Mouse (Mus musculus) limb, embryonic 14.5 days (tissue): Measurements from ENCODE around the gene Olfr209. TPM values are rescaled to one million over a fixed set of nuclear protein-coding genes. Genes with fewer than 3 reads are reported as not detected.
A peak's percentile ranks its signal among the peaks of the same experiment; 100 is the strongest.
"Not testable (repeated sequence)": the region's sequence is repeated elsewhere in the genome, so short reads cannot be mapped to it uniquely, and the experiment has no call there.

ENCODE experiments used
- ATAC-seq: fragments of 200-750 bp; cut with Nextera tagmentation; 2 replicates; pipeline ENCODE4 v1.8.0; 2017; ENCODE audit warnings: low read depth, moderate number of reproducible peaks, moderate TSS enrichment; ENCODE audit not compliant: low FRiP score
- DNase-seq: peaks from one replicate; pipeline ENCODE4 v3.0.0-alpha.2; 2015; ENCODE audit warnings: low spot score
- H3K27ac ChIP-seq: fragments of 300-500 bp; sonication (generic); replicated peaks from 2 replicates; pipeline ENCODE4 v1.5.1; 2014; ENCODE audit warnings: low read depth, mild to moderate bottlenecking, low read length, moderate library complexity, mixed read lengths
- H3K27me3 ChIP-seq: fragments of 300-500 bp; sonication (generic); 2 replicates; pipeline ENCODE4 v1.6.1; 2014; ENCODE audit warnings: low read length, mixed read lengths; ENCODE audit not compliant: control insufficient read depth, insufficient read depth
- H3K36me3 ChIP-seq: fragments of 300-500 bp; sonication (generic); 2 replicates; pipeline ENCODE4 v1.6.1; 2014; ENCODE audit warnings: mild to moderate bottlenecking, low read length, moderate library complexity, mixed read lengths; ENCODE audit not compliant: control insufficient read depth, insufficient read depth
- H3K4me1 ChIP-seq: fragments of 300-500 bp; sonication (generic); 2 replicates; pipeline ENCODE4 v1.6.1; 2014; ENCODE audit warnings: antibody characterized with exemption, low read length, mixed read lengths; ENCODE audit not compliant: control insufficient read depth, insufficient read depth
- H3K4me2 ChIP-seq: fragments of 300-500 bp; sonication (generic); replicated peaks from 2 replicates; pipeline ENCODE4 v1.6.1; 2014; ENCODE audit warnings: low read depth, mild to moderate bottlenecking, low read length, moderate library complexity; ENCODE audit not compliant: severe bottlenecking
- H3K4me3 ChIP-seq: fragments of 300-500 bp; sonication (generic); replicated peaks from 2 replicates; pipeline ENCODE4 v1.5.1; 2014; ENCODE audit warnings: low read length
- H3K9ac ChIP-seq: fragments of 300-500 bp; sonication (generic); 2 replicates; pipeline ENCODE4 v1.6.1; 2014; ENCODE audit warnings: mild to moderate bottlenecking, low read depth, low read length, moderate library complexity; ENCODE audit not compliant: severe bottlenecking
- H3K9me3 ChIP-seq: fragments of 300-500 bp; sonication (generic); 2 replicates; pipeline ENCODE4 v1.6.1; 2016; ENCODE audit warnings: low read length; ENCODE audit not compliant: control insufficient read depth
- POLR2A ChIP-seq: fragments of 200-500 bp; IDR thresholded peaks from 2 replicates; pipeline ENCODE4 v1.8.0; 2012; ENCODE audit warnings: inconsistent platforms, mild to moderate bottlenecking, moderate library complexity, borderline replicate concordance; ENCODE audit not compliant: insufficient read depth, insufficient read length; ENCODE audit errors: extremely low read depth
- WGBS: fragments of 180-500 bp; shearing (Covaris S2); extraction: QIAGEN DNeasy Blood & Tissue Kit; methylation state at CpG from one replicate; pipeline ENCODE4 v1.1.7; 2014; 5-methylcytosine and 5-hydroxymethylcytosine counted together
- polyA plus RNA-seq, 2 experiments: library from polyadenylated mRNA; depleted of rRNA in 1 of 2; stranded (reverse) in 1 of 2; unstranded in 1 of 2; fragments of >200 nt; fragmentation: Nextera tagmentation in 1 of 2; extraction: Ambion mirVana in 1 of 2; gene quantifications; 2 replicates each; pipeline versions ENCODE4 v1.2.1 to v1.2.3; 2012 to 2014

Olfr209 gene
- polyA plus RNA-seq, 2 experiments: not detected

GRCm38 (mm10) chr16:59403684-59404083, 39.9 kb upstream of the Olfr209 start:
- Histone ChIP-seq H3K9ac (no peak overlapping the region), H3K27me3 (no peaks in the 10 kb centered on the region), H3K9me3 (no peaks in the 10 kb centered on the region), H3K4me3 (no peak overlapping the region), H3K4me1 (no peaks in the 10 kb centered on the region), H3K36me3 (no peaks in the 10 kb centered on the region), H3K4me2 (no peak overlapping the region), H3K27ac (no peak overlapping the region)
- 16% methylated on average over 4 of the region's 4 CpGs for WGBS
- ATAC-seq (no peak), DNase-seq (peak; percentile 58)
- no peak for TF ChIP-seq POLR2A

GRCm38 (mm10) chr16:59401985-59402384, 38.2 kb upstream of the Olfr209 start:
- ATAC-seq: no peak
- Histone ChIP-seq H3K4me1 (no peaks in the 10 kb centered on the region), H3K4me3 (no peak overlapping the region), H3K9ac (no peak overlapping the region), H3K27me3 (no peaks in the 10 kb centered on the region), H3K4me2 (no peak overlapping the region), H3K27ac (no peak overlapping the region), H3K36me3 (no peaks in the 10 kb centered on the region), H3K9me3 (no peaks in the 10 kb centered on the region)
- TF ChIP-seq POLR2A: no peak
- 74% methylated on average over 4 of the region's 4 CpGs for WGBS
- DNase-seq: no peak

- no peak overlapping the region for H3K9ac ChIP-seq
- no peak overlapping the region for H3K4me2 ChIP-seq
- no peak overlapping the region for H3K4me3 ChIP-seq
- TF ChIP-seq POLR2A: no peak
- H3K4me1 ChIP-seq: no peaks in the 10 kb centered on the region
- H3K9me3 ChIP-seq: no peaks in the 10 kb centered on the region
- WGBS: 75% methylated on average over 7 of the region's 7 CpGs
- H3K36me3 ChIP-seq: no peaks in the 10 kb centered on the region
- H3K27me3 ChIP-seq: no peaks in the 10 kb centered on the region
- no peak for DNase-seq
- no peak overlapping the region for H3K27ac ChIP-seq
- ATAC-seq: no peak
Measured at GRCm38 (mm10) chr16:59401102-59401501, 37.3 kb upstream of the Olfr209 start.

- Histone ChIP-seq H3K4me2 (no peak overlapping the region), H3K27me3 (no peaks in the 10 kb centered on the region), H3K9ac (no peak overlapping the region), H3K36me3 (no peaks in the 10 kb centered on the region), H3K9me3 (no peaks in the 10 kb centered on the region), H3K4me1 (no peaks in the 10 kb centered on the region), H3K27ac (no peak overlapping the region), H3K4me3 (no peak overlapping the region)
- DNase-seq: no peak
- no peak for ATAC-seq
- WGBS: 75% methylated on average over 3 of the region's 3 CpGs
- no peak for TF ChIP-seq POLR2A
Measured at GRCm38 (mm10) chr16:59393300-59393699, 29.5 kb upstream of the Olfr209 start.

- no peak within 1 kb of the TSS for H3K9ac ChIP-seq
- no peaks in the 10 kb centered on the region for H3K27me3 ChIP-seq
- no peaks in the 10 kb centered on the region for H3K4me1 ChIP-seq
- no peak within 1 kb of the TSS for H3K27ac ChIP-seq
- no peak within 1 kb of the TSS for H3K4me3 ChIP-seq
- H3K9me3 ChIP-seq: no peaks in the 10 kb centered on the region
- no peaks in the 10 kb centered on the region for H3K36me3 ChIP-seq
- DNase-seq (no peak), ATAC-seq (no peak)
- TF ChIP-seq POLR2A: no peak
- WGBS: 78% methylated on average over 1 of the region's 1 CpGs
- no peak within 1 kb of the TSS for H3K4me2 ChIP-seq
Measured at GRCm38 (mm10) chr16:59349146-59349545, 14.6 kb downstream of the Olfr209 start, which contains the start of gene Olfr206. Gene Olfr206, minus strand, starts transcription at chr16:59349246.

- no peak for TF ChIP-seq POLR2A
- H3K36me3 ChIP-seq: no peaks in the 10 kb centered on the region
- no peaks in the 10 kb centered on the region for H3K4me1 ChIP-seq
- no peak within 1 kb of the TSS for H3K4me2 ChIP-seq
- H3K9ac ChIP-seq: no peak within 1 kb of the TSS
- no peak within 1 kb of the TSS for H3K4me3 ChIP-seq
- DNase-seq: no peak
- no peak for ATAC-seq
- no peak within 1 kb of the TSS for H3K27ac ChIP-seq
- H3K9me3 ChIP-seq: no peaks in the 10 kb centered on the region
- no peaks in the 10 kb centered on the region for H3K27me3 ChIP-seq
Measured at GRCm38 (mm10) chr16:59331038-59331437, 32.8 kb downstream of the Olfr209 start, which contains the start of gene Olfr205. Gene Olfr205, minus strand, starts transcription at chr16:59331138.

- H3K9ac ChIP-seq, H3K27ac ChIP-seq, H3K4me2 ChIP-seq, H3K9me3 ChIP-seq, DNase-seq, H3K27me3 ChIP-seq, H3K36me3 ChIP-seq, ATAC-seq, H3K4me1 ChIP-seq, H3K4me3 ChIP-seq: not testable (repeated sequence)
- 71% methylated on average over 1 of the region's 1 CpGs for WGBS
Measured at GRCm38 (mm10) chr16:59323262-59323661, 40.5 kb downstream of the Olfr209 start.
